Mouse (Mus musculus) retina, postnatal 1 day (tissue): ENCODE data around the gene Atg14.

ENCODE experiments used
- DNase-seq: peaks from one replicate; pipeline ENCODE4 v3.0.0-alpha.2; 2012

Gene Atg14

DNA sequence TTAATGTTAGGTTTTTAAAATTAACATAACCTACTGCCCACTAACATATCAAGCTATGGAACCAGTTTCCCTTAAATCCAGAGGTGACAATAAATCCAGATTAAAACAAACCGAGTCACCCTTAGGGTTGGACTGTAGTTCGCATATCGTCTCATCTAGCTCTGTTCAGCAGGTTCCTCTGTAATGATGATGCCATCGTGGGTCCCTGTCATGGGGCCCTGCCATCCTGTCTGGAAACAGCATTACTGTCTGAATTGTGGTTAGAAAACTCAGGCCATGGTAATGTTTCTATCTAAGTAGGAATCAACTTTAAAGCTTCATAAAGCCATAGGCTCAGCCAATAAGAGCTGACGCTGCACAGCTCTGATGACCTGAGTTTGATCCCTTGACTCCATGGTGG lies 71.8 kb downstream of the Atg14 start:
- no peak for DNase-seq

DNA sequence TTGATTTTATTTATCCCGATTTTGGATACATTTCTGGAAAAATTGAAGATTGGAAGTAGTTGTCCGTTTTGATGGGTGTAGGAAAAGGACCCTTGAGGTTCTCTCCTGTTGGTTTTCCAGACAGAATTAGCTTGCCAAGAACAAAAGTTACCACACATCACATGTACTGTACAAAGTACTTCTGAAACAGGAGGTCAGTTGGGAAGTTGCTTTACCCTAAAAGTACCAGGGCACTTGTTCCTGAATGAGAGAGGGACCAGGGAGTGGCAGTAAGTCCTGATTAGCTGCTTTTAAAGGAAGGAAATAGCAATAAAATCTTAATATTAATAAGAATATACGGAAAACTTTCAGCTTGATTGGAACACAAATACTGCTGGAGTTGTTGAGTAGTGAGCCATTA lies 73.3 kb downstream of the Atg14 start:
- DNase-seq: no peak

DNA sequence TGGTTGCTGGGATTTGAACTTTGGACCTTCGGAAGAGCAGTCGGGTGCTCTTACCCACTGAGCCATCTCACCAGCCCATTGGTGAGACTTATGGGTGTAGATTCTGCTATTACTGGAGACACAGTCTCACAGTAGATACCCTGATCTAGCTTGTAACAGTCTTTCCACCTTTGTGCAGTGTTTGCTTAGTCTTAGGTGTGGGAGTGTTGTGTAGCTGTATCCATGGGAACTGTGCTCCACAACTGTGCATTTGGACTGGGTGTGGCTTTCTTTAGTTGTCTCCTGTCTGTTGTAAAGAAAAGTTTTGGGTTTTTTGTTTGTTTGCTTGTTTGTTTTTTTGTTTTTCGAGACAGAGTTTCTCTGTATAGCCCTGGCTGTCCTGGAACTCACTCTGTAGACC lies 74.5 kb downstream of the Atg14 start:
- DNase-seq: no peak

DNA sequence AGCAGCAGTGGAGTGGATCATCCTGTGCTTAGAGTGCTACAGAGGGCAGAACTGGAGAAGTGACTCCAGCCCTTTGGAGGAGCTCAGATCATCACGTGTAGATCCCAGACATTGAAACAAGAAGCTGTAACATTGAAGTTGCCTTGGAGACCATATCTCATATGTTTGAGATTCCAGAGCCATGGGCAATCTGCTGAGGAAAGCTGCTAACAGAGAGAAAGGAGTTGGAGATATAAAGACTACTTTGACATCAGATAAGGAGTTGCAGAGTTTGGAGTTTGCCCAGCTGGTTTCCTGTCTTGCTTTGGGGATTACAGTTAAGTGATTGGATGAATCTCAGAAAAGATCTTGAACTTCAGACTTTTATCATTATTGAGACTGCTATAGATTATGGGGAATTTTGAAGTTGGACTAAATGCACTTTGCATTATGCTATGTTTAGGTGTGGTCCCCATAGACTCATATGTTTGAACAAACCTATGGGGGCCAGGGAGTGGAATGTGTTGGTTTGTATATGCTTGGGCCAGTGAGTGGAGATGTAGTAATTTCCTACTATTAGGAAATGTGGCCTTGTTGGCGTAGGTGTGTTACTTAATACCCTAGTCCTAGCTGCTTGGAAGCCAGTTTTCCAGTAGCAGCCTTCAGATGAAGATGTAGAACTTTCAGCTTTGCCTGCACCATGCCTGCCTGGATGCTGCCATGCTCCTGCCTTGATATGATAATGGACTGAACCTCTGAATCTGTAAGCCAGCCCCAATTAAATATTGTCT lies 76.7 kb downstream of the Atg14 start:
- no peak for DNase-seq
